Comparison of ENCODE assay signal across 15 mouse cellular contexts in the genomic region with DNA sequence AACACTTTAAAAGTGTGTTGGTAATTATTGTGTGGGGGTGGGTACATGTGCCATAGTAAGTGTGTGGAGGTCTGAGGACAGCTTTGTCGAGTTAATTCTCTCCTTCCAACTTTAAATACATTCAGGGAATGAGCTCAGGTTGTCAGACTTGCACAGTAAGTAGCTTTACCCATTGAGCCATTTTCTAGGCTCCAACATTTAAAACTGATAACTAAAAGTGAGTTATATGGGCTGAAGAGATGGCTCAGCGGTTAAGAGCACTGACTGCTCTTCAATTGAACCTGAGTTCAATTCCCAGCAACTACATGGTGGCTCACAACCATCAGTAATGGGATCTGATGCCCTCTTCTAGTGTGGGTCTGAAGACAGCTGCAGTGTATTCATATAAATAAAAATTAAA. TPM values are rescaled to one million over a fixed set of nuclear protein-coding genes. Genes with fewer than 3 reads are reported as not detected.
"Had no signal": no experiment of that assay in that cellular context is flagged by ENCODE, and none has a peak within 500 bp of the region (broad histone marks: within the 10 kb centered on the region; RNA-seq: fewer than 3 reads in every experiment).

No protein-coding gene starts in this region.

- ATAC-seq: lung, postnatal 0 days; midbrain, embryonic 13.5 days; midbrain, embryonic 15.5 days had no signal

- H3K36me3 ChIP-seq: stomach, embryonic 15.5 days had no signal

- DNase-seq: lung, adult 2 months; lung, postnatal 14 days; lung, postnatal 36 days; right cerebral cortex, postnatal 14 days; thymus, adult 2 months; thymus, postnatal 25 days; thymus, postnatal 4 days had no signal

- H3K4me1 ChIP-seq: lung, embryonic 15.5 days; neural tube, embryonic 12.5 days; stomach, embryonic 15.5 days had no signal

- H3K9ac ChIP-seq: neural tube, embryonic 12.5 days had no signal

- H3K9me3 ChIP-seq: lung, embryonic 15.5 days; megakaryocyte, embryonic 14.5 days; midbrain, embryonic 13.5 days; midbrain, embryonic 15.5 days; neural tube, embryonic 12.5 days; stomach, embryonic 15.5 days had no signal

- H3K27me3 ChIP-seq: lung, embryonic 15.5 days; megakaryocyte, embryonic 14.5 days; midbrain, embryonic 13.5 days; midbrain, embryonic 15.5 days; neural tube, embryonic 12.5 days; stomach, embryonic 15.5 days had no signal

- H3K27ac ChIP-seq: neural tube, embryonic 12.5 days had no signal

RNA-seq across cellular contexts. Expression of gene Abcc2, which starts 27.8 kb away (rescaled TPM):
- polyA plus RNA-seq: midbrain, embryonic 11.5 days had no signal
